Mouse (Mus musculus) megakaryocyte, embryonic 14.5 days (primary cell): ENCODE results near the gene Smyd3. TPM values are rescaled to one million over a fixed set of nuclear protein-coding genes. Genes with fewer than 3 reads are reported as not detected.

Source experiments
- H3K27me3 ChIP-seq: replicated peaks from 2 replicates; pipeline ENCODE3; 2012; ENCODE audit warnings: inconsistent platforms
- H3K36me3 ChIP-seq: replicated peaks from 2 replicates; pipeline ENCODE3; 2012; ENCODE audit warnings: low read length, inconsistent platforms, mixed read lengths
- H3K4me1 ChIP-seq: 2 replicates; pipeline ENCODE4 v1.6.1; 2012; ENCODE audit warnings: inconsistent platforms
- H3K4me3 ChIP-seq: replicated peaks from 2 replicates; pipeline ENCODE3; 2012; ENCODE audit warnings: moderate library complexity, mild to moderate bottlenecking, inconsistent platforms
- H3K9me3 ChIP-seq: 2 replicates; pipeline ENCODE4 v1.6.1; 2012; ENCODE audit warnings: inconsistent platforms
- FLI1 ChIP-seq: IDR thresholded peaks from 2 replicates; pipeline ENCODE4 v1.6.1; 2012; ENCODE audit warnings: low read length, inconsistent platforms, mixed read lengths
- GATA1 ChIP-seq: IDR thresholded peaks from 3 replicates; pipeline ENCODE4 v1.6.1; 2012; ENCODE audit warnings: mixed read lengths, low read length, inconsistent platforms, borderline replicate concordance
- polyA plus RNA-seq: library from polyadenylated mRNA; stranded (reverse); fragments of >175 nt; gene quantifications from 2 replicates; pipeline ENCODE4 v1.2.3, GENCODE M21; 2012; ENCODE audit warnings: low replicate concordance; ENCODE audit not compliant: insufficient read depth

The Smyd3 gene
- polyA plus RNA-seq, 1 experiment: 2.4 TPM

DNA sequence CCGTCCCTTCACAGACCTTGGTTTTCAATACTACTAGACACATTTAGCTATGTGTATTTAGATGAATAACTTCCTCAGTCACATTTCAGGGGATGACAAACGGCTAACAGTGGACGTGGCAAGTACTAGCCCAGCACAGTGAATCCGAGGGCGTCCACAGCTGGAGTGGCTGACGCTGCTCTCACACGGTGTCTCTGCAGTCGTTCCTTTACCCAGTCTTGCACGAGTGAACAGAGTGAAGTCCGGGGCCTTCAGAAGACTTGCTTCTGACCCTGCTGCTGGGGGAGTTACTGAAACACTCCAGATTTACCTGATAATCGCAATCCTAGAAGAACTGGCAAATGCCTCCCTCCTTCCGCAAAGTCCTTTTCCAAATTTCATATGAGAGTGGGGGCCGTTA lies 74.0 kb downstream of the Smyd3 start:
- H3K9me3 ChIP-seq: peaks cover 14% of the 10 kb centered on the region; the same call in 1 of the 2 replicates
- no peak for TF ChIP-seq GATA1
- no peak for TF ChIP-seq FLI1
- H3K36me3 ChIP-seq: peaks cover 7% of the 10 kb centered on the region
- no peak overlapping the region for H3K4me3 ChIP-seq
- H3K4me1 ChIP-seq: no peaks in the 10 kb centered on the region
- H3K27me3 ChIP-seq: no peaks in the 10 kb centered on the region

DNA sequence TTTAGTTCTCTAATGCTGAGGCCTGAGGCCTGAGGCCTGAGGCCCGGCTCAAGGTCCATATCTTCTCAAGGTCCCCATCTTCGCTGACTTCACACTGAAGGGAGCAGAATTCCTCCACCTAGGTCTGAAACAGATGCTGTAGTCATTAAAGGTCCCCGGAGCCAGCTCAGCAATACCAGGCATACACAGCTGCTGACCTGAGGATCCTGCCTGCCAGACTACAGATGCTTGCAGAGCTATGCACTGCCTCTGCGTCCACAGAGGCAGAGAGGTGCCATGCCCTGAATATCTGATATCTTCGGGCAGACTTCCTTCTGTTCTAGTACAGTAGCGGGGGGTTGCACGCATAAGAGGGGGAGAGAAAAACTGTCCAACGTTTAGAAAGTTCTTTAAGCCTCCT lies 74.4 kb downstream of the Smyd3 start:
- Histone ChIP-seq H3K4me1 (no peaks in the 10 kb centered on the region), H3K9me3 (0 out of 2 replicates have a peak, but pooled peaks cover 13% of the 10 kb centered on the region), H3K36me3 (peaks cover 7% of the 10 kb centered on the region), H3K27me3 (no peaks in the 10 kb centered on the region), H3K4me3 (no peak overlapping the region)
- TF ChIP-seq FLI1 (no peak), GATA1 (no peak)

DNA sequence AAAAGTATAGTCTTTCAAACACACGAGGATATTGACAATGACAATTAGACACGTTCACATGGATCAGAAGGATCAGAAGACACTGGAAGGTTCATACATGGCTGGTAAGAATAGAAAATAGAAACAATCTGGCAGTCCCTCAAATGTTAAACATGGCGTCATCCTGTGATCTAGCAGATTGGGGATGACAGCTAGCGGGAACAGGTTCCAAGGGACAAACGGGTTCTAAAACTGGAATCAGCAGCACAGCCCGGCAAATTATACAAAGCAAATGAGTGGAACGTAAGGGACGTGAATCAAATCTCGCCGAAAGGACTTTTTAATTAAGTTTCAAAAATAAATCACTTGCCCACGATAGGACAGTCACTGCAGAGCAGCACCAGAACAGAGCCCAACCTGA lies 81.2 kb downstream of the Smyd3 start:
- Histone ChIP-seq H3K4me3 (no peak overlapping the region), H3K27me3 (no peaks in the 10 kb centered on the region), H3K4me1 (no peaks in the 10 kb centered on the region), H3K36me3 (peaks cover 14% of the 10 kb centered on the region), H3K9me3 (peaks cover 49% of the 10 kb centered on the region)
- TF ChIP-seq GATA1: no peak
- TF ChIP-seq FLI1: no peak

DNA sequence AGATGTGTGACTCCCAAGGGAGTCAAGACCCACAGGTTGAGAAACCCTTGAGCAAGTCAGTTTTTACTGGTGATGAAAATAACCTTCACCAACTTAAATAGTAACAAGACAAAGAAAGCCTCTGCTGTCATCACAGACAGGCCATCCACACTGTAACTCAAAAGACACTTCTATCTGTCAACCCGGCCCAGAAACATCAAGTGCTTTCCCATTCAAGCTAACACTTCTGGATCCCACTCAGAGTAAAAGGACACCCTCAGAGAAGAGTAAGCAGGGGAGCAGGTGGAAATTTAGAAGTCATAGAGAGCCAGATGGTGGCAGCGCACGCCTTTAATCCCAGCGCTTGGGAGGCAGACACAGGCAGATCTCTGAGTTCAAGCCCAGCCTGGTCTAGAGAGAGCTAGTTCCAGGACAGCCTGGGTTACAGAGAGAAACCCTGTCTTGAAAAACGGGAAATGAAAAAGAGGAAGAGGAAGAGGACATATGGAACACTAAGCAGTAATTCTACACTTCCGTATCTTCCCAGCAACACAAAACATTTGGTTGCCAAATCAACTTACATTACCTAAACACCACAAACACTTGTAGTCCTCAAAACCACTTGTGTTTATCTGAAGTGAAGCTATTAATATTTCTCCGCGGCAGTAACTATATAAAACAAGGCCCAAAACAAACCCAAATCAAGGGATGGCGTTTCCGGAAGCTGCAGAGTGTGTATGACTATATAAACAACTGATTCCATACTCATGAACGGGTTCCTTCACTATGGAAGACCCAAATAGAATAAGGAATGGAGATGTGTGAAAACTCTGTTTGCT lies 83.2 kb downstream of the Smyd3 start:
- no peak overlapping the region for H3K4me3 ChIP-seq
- H3K4me1 ChIP-seq: no peaks in the 10 kb centered on the region
- H3K27me3 ChIP-seq: no peaks in the 10 kb centered on the region
- H3K9me3 ChIP-seq: peaks cover 45% of the 10 kb centered on the region
- TF ChIP-seq GATA1 (no peak), FLI1 (no peak)
- H3K36me3 ChIP-seq: peaks cover 15% of the 10 kb centered on the region

DNA sequence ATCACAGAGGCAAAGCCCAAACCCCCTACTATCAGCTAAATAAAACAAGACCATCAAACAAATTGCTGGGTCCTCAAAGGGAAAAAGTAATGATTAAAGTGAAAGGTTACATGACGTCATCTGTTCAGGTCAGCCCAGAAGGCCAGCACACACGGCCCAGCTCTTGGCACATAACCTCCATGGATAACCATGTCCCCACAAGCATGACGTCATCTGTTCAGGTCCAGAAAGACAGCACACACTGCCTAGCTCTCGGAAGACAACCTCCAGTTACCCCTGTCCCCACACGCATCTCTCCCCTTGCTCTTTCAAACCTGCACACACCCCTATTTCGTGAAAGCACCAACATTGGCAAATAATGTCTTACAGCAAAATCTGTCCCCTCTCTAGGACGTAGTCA lies 84.0 kb downstream of the Smyd3 start:
- H3K4me1 ChIP-seq: no peaks in the 10 kb centered on the region
- H3K4me3 ChIP-seq: peak overlapping the region; percentile 33
- H3K9me3 ChIP-seq: peaks cover 53% of the 10 kb centered on the region
- H3K27me3 ChIP-seq: no peaks in the 10 kb centered on the region
- TF ChIP-seq FLI1: no peak
- TF ChIP-seq GATA1: no peak
- peaks cover 15% of the 10 kb centered on the region for H3K36me3 ChIP-seq

DNA sequence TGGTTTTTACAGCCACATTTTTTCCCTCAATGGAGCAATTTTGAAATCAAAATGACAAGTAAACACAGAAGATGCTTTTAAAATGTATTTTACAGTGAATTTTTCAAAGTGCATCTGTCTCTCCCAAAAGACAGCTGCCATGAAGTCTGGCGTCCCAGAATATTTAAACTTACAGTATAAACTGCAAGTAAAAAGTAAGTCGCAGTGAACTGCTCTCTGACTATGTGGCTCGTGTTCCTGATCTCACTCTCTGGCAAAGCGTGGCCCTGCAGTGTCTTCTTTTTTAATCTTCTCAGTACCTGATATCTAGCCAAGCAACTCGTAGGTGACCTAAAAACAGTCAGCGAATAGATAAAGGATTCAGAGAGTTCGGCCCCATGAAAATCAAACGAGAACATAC lies 84.5 kb downstream of the Smyd3 start:
- no peaks in the 10 kb centered on the region for H3K4me1 ChIP-seq
- TF ChIP-seq FLI1 (no peak), GATA1 (no peak)
- H3K27me3 ChIP-seq: no peaks in the 10 kb centered on the region
- peaks cover 53% of the 10 kb centered on the region for H3K9me3 ChIP-seq
- peaks cover 15% of the 10 kb centered on the region for H3K36me3 ChIP-seq
- H3K4me3 ChIP-seq: no peak overlapping the region

DNA sequence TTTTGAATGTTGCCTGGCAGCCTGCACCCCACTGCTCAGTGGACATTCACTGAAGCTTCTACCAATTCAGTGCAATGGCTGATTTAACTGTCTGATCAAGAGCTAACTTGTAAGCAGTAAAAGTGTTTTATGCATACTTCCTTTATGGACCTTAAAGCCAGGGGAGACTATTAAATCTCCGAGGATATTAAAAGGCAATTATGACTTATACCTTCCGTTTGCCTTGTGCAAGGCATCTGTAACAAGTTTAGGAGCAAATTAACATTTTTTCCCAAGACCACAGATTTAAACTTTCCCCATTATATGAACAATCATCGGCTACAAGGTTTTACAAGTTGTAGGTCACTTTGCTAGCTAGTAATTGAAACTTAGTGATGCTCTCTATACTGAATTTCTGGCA lies 87.8 kb downstream of the Smyd3 start:
- H3K36me3 ChIP-seq: peaks cover 8% of the 10 kb centered on the region
- H3K27me3 ChIP-seq: no peaks in the 10 kb centered on the region
- no peak overlapping the region for H3K4me3 ChIP-seq
- peaks cover 39% of the 10 kb centered on the region for H3K9me3 ChIP-seq
- H3K4me1 ChIP-seq: no peaks in the 10 kb centered on the region
- TF ChIP-seq GATA1 (no peak), FLI1 (no peak)

DNA sequence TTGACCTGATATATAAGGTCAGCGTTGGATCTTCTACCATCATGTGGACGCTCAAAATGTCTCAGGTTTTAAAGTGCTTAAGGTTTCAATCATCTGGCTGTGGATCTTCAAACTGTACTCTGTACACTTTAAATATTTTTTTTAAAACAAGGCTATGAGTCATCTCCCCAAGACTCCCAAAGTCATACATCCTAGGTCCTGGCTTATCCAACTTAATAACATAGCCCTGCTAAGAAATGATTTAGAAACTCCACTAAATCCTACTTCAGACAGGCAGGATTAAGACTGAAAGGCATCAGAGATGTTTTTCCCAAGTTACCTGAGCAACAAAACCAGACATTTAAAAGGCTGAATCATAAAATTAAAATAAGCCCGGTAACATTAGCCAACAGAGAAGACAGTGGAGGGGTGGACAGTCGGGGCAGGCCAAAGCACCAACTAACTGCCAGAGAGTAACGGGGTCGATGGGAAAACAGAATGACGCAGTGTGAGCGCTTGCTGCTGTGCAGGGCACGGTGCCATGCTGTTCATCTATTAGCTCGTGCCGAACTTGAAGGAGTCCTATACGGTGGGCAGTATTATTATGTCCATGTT lies 92.9 kb downstream of the Smyd3 start:
- Histone ChIP-seq H3K36me3 (peaks cover 2% of the 10 kb centered on the region), H3K27me3 (no peaks in the 10 kb centered on the region), H3K9me3 (peaks cover 15% of the 10 kb centered on the region), H3K4me3 (no peak overlapping the region), H3K4me1 (no peaks in the 10 kb centered on the region)
- TF ChIP-seq GATA1 (no peak), FLI1 (no peak)

DNA sequence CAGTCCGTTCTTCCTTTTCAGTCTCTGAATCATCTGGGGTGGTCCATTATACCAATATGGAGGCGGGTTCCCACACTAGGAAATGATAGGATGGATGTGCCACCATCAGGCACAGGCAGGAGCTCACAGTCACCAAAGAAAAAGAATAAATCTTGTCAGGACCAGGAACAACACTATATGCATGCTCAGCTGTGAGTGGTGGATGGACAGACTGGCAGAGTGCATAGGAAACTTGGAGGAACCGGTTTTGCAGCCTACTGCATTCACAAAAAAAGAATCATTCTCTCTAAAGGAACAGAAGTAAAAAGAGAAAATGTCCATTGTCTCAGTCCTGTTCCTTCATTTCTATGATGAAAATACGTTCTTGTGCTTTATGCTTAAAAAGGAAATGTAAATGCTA lies 98.8 kb downstream of the Smyd3 start:
- H3K36me3 ChIP-seq: peaks cover 2% of the 10 kb centered on the region
- H3K9me3 ChIP-seq: peaks cover 7% of the 10 kb centered on the region
- no peaks in the 10 kb centered on the region for H3K4me1 ChIP-seq
- H3K4me3 ChIP-seq: no peak overlapping the region
- TF ChIP-seq FLI1 (no peak), GATA1 (no peak)
- no peaks in the 10 kb centered on the region for H3K27me3 ChIP-seq

DNA sequence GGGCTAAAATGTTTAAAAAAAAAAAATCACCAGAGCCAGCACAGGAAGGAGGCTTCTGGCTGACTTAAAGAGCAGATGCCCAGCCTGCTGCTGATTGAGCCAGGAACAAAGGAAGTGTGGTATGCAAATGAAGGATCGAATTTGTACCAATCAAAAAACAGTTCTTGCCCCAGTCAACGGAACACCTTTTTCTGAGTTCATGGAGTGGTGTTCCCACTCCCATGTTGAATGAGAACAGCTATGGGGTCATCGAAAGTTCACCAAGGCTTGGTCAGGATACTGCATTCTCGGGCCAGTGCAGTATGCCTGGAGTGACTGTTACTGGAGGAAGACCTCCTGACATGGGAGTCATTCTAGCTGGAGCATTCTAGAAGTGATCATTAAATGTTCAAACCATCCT lies 109.8 kb downstream of the Smyd3 start:
- TF ChIP-seq GATA1 (no peak), FLI1 (no peak)

More for the DNA sequence above, 109.8 kb downstream of the Smyd3 start:
- Histone ChIP-seq H3K4me3 (no peak overlapping the region), H3K4me1 (no peaks in the 10 kb centered on the region), H3K9me3 (peaks cover 10% of the 10 kb centered on the region; the same call in 1 of the 2 replicates), H3K36me3 (peaks cover 35% of the 10 kb centered on the region), H3K27me3 (no peaks in the 10 kb centered on the region)
